Mouse (Mus musculus) urinary bladder, postnatal 0 days (tissue): ENCODE results near the gene Cldn14. TPM values are rescaled to one million over a fixed set of nuclear protein-coding genes. Genes with fewer than 3 reads are reported as not detected.

Experiments used
- polyA plus RNA-seq: library from polyadenylated mRNA; unstranded; fragments of >200 nt; fragmentation: Nextera tagmentation; extraction: Ambion mirVana; gene quantifications from 2 replicates; pipeline ENCODE4 v1.2.1, GENCODE M21; 2015

The Cldn14 gene
- polyA plus RNA-seq = not detected in 2 replicates

GRCm38 (mm10) chr16:94008737-94009136 is at the start of gene Cldn14:
TSS of gene Cldn14 (minus strand) at chr16:94008837.

GRCm38 (mm10) chr16:93883423-93884085 is 125.1 kb downstream of the Cldn14 start, which contains the start of gene Chaf1b:
TSS of gene Chaf1b (plus strand) at chr16:93883901.

Other genes with a start within 250 kb of the Cldn14 start
- 20.5 and 21.3 TPM in 2 replicates for gene Morc3, start 176.7 kb downstream of the Cldn14 start, polyA plus RNA-seq
- gene Chaf1b, start 124.9 kb downstream of the Cldn14 start, polyA plus RNA-seq = 14.9 and 19.0 TPM in 2 replicates
- not detected in 2 replicates for gene Sim2, start 76.1 kb upstream of the Cldn14 start, polyA plus RNA-seq